In the genomic region with DNA sequence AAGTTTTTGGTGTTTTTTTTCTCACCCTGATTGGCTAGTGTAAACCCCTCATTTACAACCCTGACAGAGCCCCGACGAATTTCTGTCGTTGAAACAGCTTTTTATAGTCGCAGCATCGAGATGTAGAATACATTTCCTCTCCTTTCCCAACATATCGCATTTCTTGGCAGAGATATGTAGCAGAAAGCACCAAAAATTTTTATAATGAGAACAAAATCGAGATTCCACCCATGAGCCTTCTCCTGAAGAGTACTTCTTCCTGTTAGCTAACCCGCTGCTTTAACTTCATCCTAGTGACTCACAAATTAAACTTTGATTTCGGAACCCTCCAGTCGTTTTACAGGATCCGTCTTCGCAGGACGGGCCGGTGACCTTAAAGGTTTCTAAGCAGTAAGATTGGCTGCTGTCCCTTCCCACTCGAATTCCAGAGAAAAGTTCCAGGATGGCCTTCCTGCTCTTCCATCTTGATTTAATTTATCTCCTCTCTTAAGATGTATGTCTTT, we compare ENCODE assay signal across 7 mouse cellular contexts. TPM values are rescaled to one million over a fixed set of nuclear protein-coding genes. Genes with fewer than 3 reads are reported as not detected.
DNase-seq lines count a peak whose midpoint lies in the region; ATAC-seq and TF ChIP-seq lines count a peak whose summit lies in the region.

No protein-coding gene starts in this region.

- H3K79me2 ChIP-seq in MEL (ENCODE audit: control insufficient read depth, insufficient read depth, low read length, poor library complexity), result no peaks in the 10 kb centered on the region

- no peaks in the 10 kb centered on the region for H3K36me3 ChIP-seq in kidney, adult 2 months (ENCODE audit: control insufficient read depth, insufficient read depth, low read length)
- H3K36me3 ChIP-seq in MEL (ENCODE audit: control insufficient read depth in 1 of 2, insufficient read depth in 2 of 2, low read length in 2 of 2), result peaks cover 0 to 26% of the 10 kb centered on the region in 2 experiments; a peak in 2 of 4 replicates
- no peaks in the 10 kb centered on the region for H3K36me3 ChIP-seq in limb, embryonic 14.5 days (ENCODE audit: control insufficient read depth, insufficient read depth, low read length)

- no peak for TF ChIP-seq EP300 in MEL (IDR thresholded peaks at IDR 0.05; ENCODE audit: low read depth in 1 of 2, low read length in 2 of 2)

- H3K9me3 ChIP-seq in MEL (replicated peaks; ENCODE audit: insufficient read depth, low read length), result no peaks in the 10 kb centered on the region
- no peaks in the 10 kb centered on the region for H3K9me3 ChIP-seq in limb, embryonic 14.5 days (ENCODE audit: control insufficient read depth, low read length)

- peak overlapping the region; percentile 68 for H3K27ac ChIP-seq in kidney, adult 2 months (ENCODE audit: insufficient read depth, low read depth, low read length)
- H3K27ac ChIP-seq in MEL (ENCODE audit: control insufficient read depth, low read depth, low read length), result peak overlapping the region; percentile 77
- H3K27ac ChIP-seq in limb, embryonic 14.5 days (replicated peaks; ENCODE audit: low read depth, low read length), result peak overlapping the region; percentile 81

- no peaks in the 10 kb centered on the region for H3K27me3 ChIP-seq in kidney, adult 2 months (replicated peaks; ENCODE audit: control insufficient read depth, insufficient read depth, low read length)
- H3K27me3 ChIP-seq in MEL (ENCODE audit: control insufficient read depth in 1 of 2, insufficient read depth in 2 of 2, low read length in 2 of 2), result no peaks in the 10 kb centered on the region
- H3K27me3 ChIP-seq in limb, embryonic 14.5 days (ENCODE audit: control insufficient read depth, insufficient read depth, low read length), result no peaks in the 10 kb centered on the region

- peaks cover 35% of the 10 kb centered on the region for H3K4me1 ChIP-seq in kidney, adult 2 months (ENCODE audit: control insufficient read depth, insufficient read depth, low read length)
- peaks cover 15 to 32% of the 10 kb centered on the region in 2 experiments for H3K4me1 ChIP-seq in MEL (ENCODE audit: control insufficient read depth in 1 of 2, insufficient read depth in 2 of 2, low read length in 2 of 2)
- peaks cover 36% of the 10 kb centered on the region for H3K4me1 ChIP-seq in limb, embryonic 14.5 days (ENCODE audit: control insufficient read depth, insufficient read depth, low read length)

- ATAC-seq in limb, embryonic 14.5 days (ENCODE audit: low FRiP score, low read depth), result 0 out of 2 replicates have a peak, but pooled peaks have one; percentile 14

- TF ChIP-seq POLR2A in kidney, adult 2 months (IDR thresholded peaks at IDR 0.05; ENCODE audit: low read depth, low read length), result no peak
- no peak for TF ChIP-seq POLR2A in MEL (IDR thresholded peaks at IDR 0.05; ENCODE audit: control insufficient read depth in 1 of 2, insufficient read depth in 1 of 2, low read depth in 1 of 2, low read length in 2 of 2, poor library complexity in 1 of 2)
- no peak for TF ChIP-seq POLR2A in limb, embryonic 14.5 days (IDR thresholded peaks at IDR 0.05; ENCODE audit: borderline replicate concordance, extremely low read depth, insufficient read depth, insufficient read length)

- no peak for DNase-seq in kidney, adult 2 months
- no peak for DNase-seq in kidney, adult 11 months
- DNase-seq in MEL (ENCODE audit: low read depth, low spot score) (no peak), adipocyte (ENCODE audit: low spot score) (peak; percentile 75)
- no peak for DNase-seq in limb, embryonic 14.5 days (ENCODE audit: low spot score)
- no peak for DNase-seq in B cell, adult 2 months
- no peak for DNase-seq in urinary bladder, postnatal 14 days (ENCODE audit: low spot score)

- WGBS in kidney, adult 2 months, result 50% methylated on average over 15 of the region's 15 CpGs
- 26% methylated on average over 15 of the region's 15 CpGs for WGBS in limb, embryonic 14.5 days

- no peak overlapping the region for H3K4me3 ChIP-seq in kidney, adult 2 months (ENCODE audit: insufficient read depth, low read depth, low read length)
- 0 out of 4 replicates have a peak overlapping the region, but pooled peaks of 1 of the 2 experiments have one; percentile 43 for H3K4me3 ChIP-seq in MEL (ENCODE audit: control insufficient read depth in 1 of 2, insufficient read depth in 1 of 2, low read depth in 2 of 2, low read length in 2 of 2)
- no peak overlapping the region for H3K4me3 ChIP-seq in limb, embryonic 14.5 days (replicated peaks; ENCODE audit: low read length)

- peak overlapping the region; percentile 50; the same call in 1 of the 2 replicates for H3K9ac ChIP-seq in MEL (ENCODE audit: control insufficient read depth, low read depth, low read length, poor library complexity, severe bottlenecking)
- H3K9ac ChIP-seq in limb, embryonic 14.5 days (ENCODE audit: low read depth, low read length, severe bottlenecking), result no peak overlapping the region

- H3K4me2 ChIP-seq in limb, embryonic 14.5 days (replicated peaks; ENCODE audit: low read depth, low read length, severe bottlenecking), result 0 out of 2 replicates have a peak overlapping the region, but pooled peaks have one; percentile 1

- no peak for TF ChIP-seq CTCF in kidney, adult 2 months (conservative IDR thresholded peaks at IDR 0.05; ENCODE audit: insufficient read depth, insufficient read length, low read depth, low read length)
- no peak for TF ChIP-seq CTCF in MEL (IDR thresholded peaks at IDR 0.05 in 2 of 3, conservative IDR thresholded peaks at IDR 0.05 in 1 of 3; ENCODE audit: control insufficient read depth in 1 of 3, insufficient read depth in 1 of 3, low read depth in 2 of 3, low read length in 3 of 3, poor library complexity in 1 of 3, severe bottlenecking in 1 of 3)

- TF ChIP-seq RAD21 in MEL (IDR thresholded peaks at IDR 0.05; ENCODE audit: low read depth, low read length), result no peak

TF ChIP-seq in MEL, 35 proteins besides CTCF, POLR2A, EP300 and RAD21:
- TF ChIP-seq USF2 (IDR thresholded peaks at IDR 0.05; ENCODE audit: borderline replicate concordance in 1 of 2, insufficient read depth in 1 of 2, low read depth in 1 of 2, low read length in 2 of 2) (no peak), MEF2A (IDR thresholded peaks at IDR 0.05; ENCODE audit: extremely low read depth, insufficient replicate concordance, low read depth, low read length, poor library complexity, severe bottlenecking) (no peak), TAL1 (IDR thresholded peaks at IDR 0.05; ENCODE audit: low read length) (no peak), MXI1 (IDR thresholded peaks at IDR 0.05; ENCODE audit: low read depth, low read length) (no peak), CHD2 (IDR thresholded peaks at IDR 0.05; ENCODE audit: low read length) (no peak), ZC3H11A (IDR thresholded peaks at IDR 0.05; ENCODE audit: low read depth, low read length) (no peak), JUND (IDR thresholded peaks at IDR 0.05; ENCODE audit: low read depth, low read length) (no peak), MAFK (IDR thresholded peaks at IDR 0.05; ENCODE audit: borderline replicate concordance, low read depth, low read length) (no peak), ZNF384 (IDR thresholded peaks at IDR 0.05; ENCODE audit: low read depth, low read length) (no peak), SMC3 (IDR thresholded peaks at IDR 0.05; ENCODE audit: low read depth, low read length) (no peak), E2F4 (IDR thresholded peaks at IDR 0.05; ENCODE audit: borderline replicate concordance, low read depth, low read length) (no peak), POLR2AphosphoS2 (IDR thresholded peaks at IDR 0.05; ENCODE audit: low read length) (no peak), USF1 (IDR thresholded peaks at IDR 0.05; ENCODE audit: low read depth, low read length) (no peak), BHLHE40 (IDR thresholded peaks at IDR 0.05; ENCODE audit: borderline replicate concordance, low read depth, low read length) (no peak)
TF ChIP-seq in MEL: peak in this region for 0.

RNA-seq across cellular contexts. Expression of gene Gm42791, which starts 29.8 kb away (rescaled TPM):
- not detected in 2 replicates for polyA plus RNA-seq in kidney, adult 2 months (2012; rRNA removed)
- total RNA-seq in MEL (2012; rRNA removed), result 1.2 TPM in 1 of 2 replicates, not detected in the other
- 1 to 10 TPM in 1 of 2 experiments, not detected in 1; 2.1 TPM for polyA plus RNA-seq in MEL (2012; ENCODE audit: insufficient read depth in 1 of 2, insufficient read length in 2 of 2, low read depth in 1 of 2, low replicate concordance in 2 of 2, missing spikeins in 1 of 2)
- polyA plus RNA-seq in limb, embryonic 14.5 days (2012; rRNA removed), result not detected in 2 replicates
- not detected in 2 replicates for polyA plus RNA-seq in limb, embryonic 14.5 days (2014; fragmentation: Nextera tagmentation; extraction: Ambion mirVana)

RNA-seq across cellular contexts. Expression of gene Katnal1, which starts 36.0 kb away (rescaled TPM):
- 6.6 and 7.5 TPM in 2 replicates for polyA plus RNA-seq in kidney, adult 2 months (2012; rRNA removed)
- 13.6 and 14.8 TPM in 2 replicates for total RNA-seq in MEL (2012; rRNA removed)
- polyA plus RNA-seq in MEL (2012; ENCODE audit: insufficient read depth in 1 of 2, insufficient read length in 2 of 2, low read depth in 1 of 2, low replicate concordance in 2 of 2, missing spikeins in 1 of 2), result 10 to 100 TPM in 1 of 2 experiments, not detected in 1; 12.8 TPM
- polyA plus RNA-seq in limb, embryonic 14.5 days (2012; rRNA removed), result 13.3 and 14.1 TPM in 2 replicates
- polyA plus RNA-seq in limb, embryonic 14.5 days (2014; fragmentation: Nextera tagmentation; extraction: Ambion mirVana), result 12.9 and 15.0 TPM in 2 replicates
